ENCODE assay signal across 12 mouse cellular contexts in the genomic region with DNA sequence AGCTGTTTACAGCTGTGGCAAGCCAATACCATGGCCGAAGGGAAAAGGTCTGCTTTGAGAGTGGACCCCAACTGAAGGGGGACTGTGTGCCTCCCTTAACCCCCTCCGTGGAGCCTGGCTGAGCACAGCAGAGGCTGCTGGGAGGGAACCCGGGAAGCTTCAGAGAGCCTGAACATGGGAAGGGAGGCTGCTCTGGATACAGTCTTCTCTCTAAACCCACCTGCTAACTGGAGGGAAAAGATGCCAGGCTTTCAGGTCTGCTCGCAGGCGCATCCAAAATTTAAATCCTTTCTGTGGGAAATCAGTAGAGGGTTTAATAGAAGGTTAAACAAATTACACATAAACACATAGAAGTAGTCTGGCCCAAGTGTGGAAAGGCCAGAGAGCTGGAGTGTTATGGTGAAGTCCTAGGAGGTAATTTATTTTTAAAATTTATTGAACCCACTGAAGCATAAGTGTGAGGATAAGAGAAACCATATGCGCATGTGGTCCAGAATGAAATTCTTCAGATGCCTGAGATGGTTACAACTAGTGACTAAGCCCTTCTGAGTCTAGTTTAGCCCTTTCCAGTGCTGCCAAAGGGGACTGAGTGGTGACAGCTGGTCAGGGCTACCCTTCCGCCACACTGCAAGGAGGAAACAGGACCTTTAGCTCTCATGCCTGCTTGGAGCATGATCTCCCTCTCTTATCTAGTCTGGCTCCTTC. TPM values are rescaled to one million over a fixed set of nuclear protein-coding genes. Genes with fewer than 3 reads are reported as not detected.
DNase-seq lines count a peak whose midpoint lies in the region; ATAC-seq lines count a peak whose summit lies in the region.
"Had no signal": no experiment of that assay in that cellular context is flagged by ENCODE, and none has a peak within 500 bp of the region (broad histone marks: within the 10 kb centered on the region; RNA-seq: fewer than 3 reads in every experiment).

No protein-coding gene starts in this region.

- no peak overlapping the region for H3K4me2 ChIP-seq in heart, embryonic 13.5 days
- no peak overlapping the region for H3K4me2 ChIP-seq in heart, embryonic 12.5 days
- no peak overlapping the region for H3K4me2 ChIP-seq in stomach, embryonic 16.5 days (ENCODE audit: low read depth, low read length)
- H3K4me2 ChIP-seq: hindbrain, embryonic 12.5 days had no signal

- H3K4me1 ChIP-seq in heart, embryonic 13.5 days: peaks cover 26% of the 10 kb centered on the region
- peaks cover 26% of the 10 kb centered on the region for H3K4me1 ChIP-seq in heart, embryonic 12.5 days (replicated peaks)
- 0 out of 2 replicates have a peak, but pooled peaks cover 3% of the 10 kb centered on the region for H3K4me1 ChIP-seq in stomach, embryonic 16.5 days (ENCODE audit: control insufficient read depth, insufficient read depth, low read length)

- H3K36me3 ChIP-seq in heart, embryonic 13.5 days: no peaks in the 10 kb centered on the region
- H3K36me3 ChIP-seq in heart, embryonic 12.5 days: no peaks in the 10 kb centered on the region
- no peaks in the 10 kb centered on the region for H3K36me3 ChIP-seq in stomach, embryonic 16.5 days (ENCODE audit: control insufficient read depth, insufficient read depth, low read length)
- H3K36me3 ChIP-seq: hindbrain, embryonic 12.5 days had no signal

- H3K9ac ChIP-seq in heart, embryonic 13.5 days: no peak overlapping the region
- H3K9ac ChIP-seq in heart, embryonic 12.5 days: no peak overlapping the region
- H3K9ac ChIP-seq in stomach, embryonic 16.5 days (ENCODE audit: low read length): no peak overlapping the region
- H3K9ac ChIP-seq: hindbrain, embryonic 12.5 days had no signal

- ATAC-seq in heart, embryonic 13.5 days (ENCODE audit: extremely low read depth, insufficient number of reproducible peaks, low FRiP score, low TSS enrichment): peak; percentile 31; the same call in 1 of the 2 replicates
- no peak for ATAC-seq in heart, embryonic 12.5 days (ENCODE audit: insufficient number of reproducible peaks, low FRiP score)
- peak; percentile 71 for ATAC-seq in stomach, embryonic 16.5 days (ENCODE audit: insufficient read depth, low FRiP score)
- no peak for ATAC-seq in frontal cortex, adult (ENCODE audit: low TSS enrichment)
- ATAC-seq: midbrain, embryonic 16.5 days had no signal

- H3K4me3 ChIP-seq in heart, embryonic 13.5 days: no peak overlapping the region
- H3K4me3 ChIP-seq in heart, embryonic 12.5 days: no peak overlapping the region
- no peak overlapping the region for H3K4me3 ChIP-seq in stomach, embryonic 16.5 days (replicated peaks; ENCODE audit: low read length)
- H3K4me3 ChIP-seq: hindbrain, embryonic 12.5 days had no signal

- peaks cover 3% of the 10 kb centered on the region; the same call in 1 of the 2 replicates for H3K27me3 ChIP-seq in heart, embryonic 13.5 days (replicated peaks)
- H3K27me3 ChIP-seq in heart, embryonic 12.5 days (replicated peaks): no peaks in the 10 kb centered on the region
- no peaks in the 10 kb centered on the region for H3K27me3 ChIP-seq in stomach, embryonic 16.5 days (ENCODE audit: control insufficient read depth, insufficient read depth, low read length)
- H3K27me3 ChIP-seq: hindbrain, embryonic 12.5 days had no signal

- 39% methylated on average over 7 of the region's 7 CpGs for WGBS in heart, embryonic 13.5 days
- WGBS in heart, embryonic 12.5 days: 38% methylated on average over 7 of the region's 7 CpGs
- 40% methylated on average over 7 of the region's 7 CpGs for WGBS in stomach, embryonic 16.5 days

- H3K27ac ChIP-seq in heart, embryonic 13.5 days (replicated peaks): no peak overlapping the region
- H3K27ac ChIP-seq in heart, embryonic 12.5 days (ENCODE audit: poor library complexity, severe bottlenecking): no peak overlapping the region
- H3K27ac ChIP-seq in stomach, embryonic 16.5 days (ENCODE audit: low read length): no peak overlapping the region
- H3K27ac ChIP-seq: hindbrain, embryonic 12.5 days had no signal

- no peaks in the 10 kb centered on the region for H3K9me3 ChIP-seq in heart, embryonic 13.5 days
- H3K9me3 ChIP-seq in heart, embryonic 12.5 days (replicated peaks): no peaks in the 10 kb centered on the region
- no peaks in the 10 kb centered on the region for H3K9me3 ChIP-seq in stomach, embryonic 16.5 days (replicated peaks; ENCODE audit: control insufficient read depth, low read length)
- H3K9me3 ChIP-seq: hindbrain, embryonic 12.5 days had no signal

- peak; percentile 16 for DNase-seq in urinary bladder, postnatal 14 days (ENCODE audit: low spot score)
- DNase-seq in urinary bladder, adult 2 months (ENCODE audit: low spot score): no peak
- peak; percentile 57 for DNase-seq in kidney, postnatal 10 days
- no peak for DNase-seq in ovary, postnatal 14 days (ENCODE audit: low spot score)
- DNase-seq: adrenal gland, adult 8-10 months; right cerebral cortex, adult 18-20 months had no signal

RNA-seq across cellular contexts. Expression of a gene that starts 44.9 kb away (rescaled TPM):
- 15.8 and 16.0 TPM in 2 replicates for polyA plus RNA-seq in heart, embryonic 13.5 days (2015; fragmentation: Nextera tagmentation; extraction: Ambion mirVana)
- 18.7 and 19.9 TPM in 2 replicates for polyA plus RNA-seq in heart, embryonic 12.5 days (2016; fragmentation: Nextera tagmentation; extraction: Ambion mirVana)
- 9.3 and 13.4 TPM in 2 replicates for polyA plus RNA-seq in urinary bladder, adult 2 months (2012; rRNA removed)
- 41.3 and 44.8 TPM in 2 replicates for polyA plus RNA-seq in stomach, embryonic 16.5 days (2015; fragmentation: Nextera tagmentation; extraction: Ambion mirVana)

Comparison
In these comparisons a context has a peak if more than half of its experiments do, and no peak if none do; other contexts are left out.
1. ATAC-seq: peak in heart, embryonic 13.5 days (single experiment) and stomach, embryonic 16.5 days (single experiment); none in heart, embryonic 12.5 days (single experiment) and frontal cortex, adult (single experiment).
2. DNase-seq: peak in urinary bladder, postnatal 14 days (single experiment) and kidney, postnatal 10 days (single experiment); none in urinary bladder, adult 2 months (single experiment) and ovary, postnatal 14 days (single experiment).